Mouse (Mus musculus) heart, embryonic 16.5 days (tissue): ENCODE measurements around the gene Msrb1. TPM values are rescaled to one million over a fixed set of nuclear protein-coding genes. Genes with fewer than 3 reads are reported as not detected.

ENCODE experiments used
- ATAC-seq: fragments of 200-750 bp; cut with Nextera tagmentation; replicated peaks from 2 replicates; pipeline ENCODE4 v1.8.0; 2017; ENCODE audit warnings: moderate number of reproducible peaks; ENCODE audit not compliant: insufficient read depth, low FRiP score; ENCODE audit errors: extremely low read depth
- H3K27ac ChIP-seq: fragments of 300-500 bp; sonication (generic); 2 replicates; pipeline ENCODE4 v1.5.1; 2014; ENCODE audit warnings: mild to moderate bottlenecking, low read length, control low read depth, moderate library complexity
- H3K27me3 ChIP-seq: fragments of 300-500 bp; sonication (generic); 2 replicates; pipeline ENCODE4 v1.6.1; 2014; ENCODE audit warnings: low read length, mixed read lengths; ENCODE audit not compliant: control insufficient read depth, insufficient read depth
- H3K36me3 ChIP-seq: fragments of 300-500 bp; sonication (generic); 2 replicates; pipeline ENCODE4 v1.6.1; 2014; ENCODE audit not compliant: control insufficient read depth, insufficient read depth
- H3K4me1 ChIP-seq: fragments of 300-500 bp; sonication (generic); 2 replicates; pipeline ENCODE4 v1.6.1; 2014; ENCODE audit warnings: low read length, mixed read lengths; ENCODE audit not compliant: control insufficient read depth, insufficient read depth
- H3K4me2 ChIP-seq: fragments of 300-500 bp; sonication (generic); 2 replicates; pipeline ENCODE4 v1.6.1; 2014; ENCODE audit warnings: low read depth, mild to moderate bottlenecking, control low read depth, low read length
- H3K4me3 ChIP-seq: fragments of 300-500 bp; sonication (generic); 2 replicates; pipeline ENCODE4 v1.5.1; 2014; ENCODE audit warnings: mild to moderate bottlenecking, control low read depth, low read length
- H3K9ac ChIP-seq: fragments of 300-500 bp; sonication (generic); 2 replicates; pipeline ENCODE4 v1.6.1; 2014; ENCODE audit warnings: low read length, control low read depth
- H3K9me3 ChIP-seq: fragments of 300-500 bp; sonication (generic); replicated peaks from 2 replicates; pipeline ENCODE4 v1.6.1; 2016; ENCODE audit warnings: low read length; ENCODE audit not compliant: control insufficient read depth
- WGBS: fragments of 180-500 bp; shearing (Covaris S2); extraction: QIAGEN DNeasy Blood & Tissue Kit; methylation state at CpG from one replicate; pipeline ENCODE4 v1.1.7; 2014; 5-methylcytosine and 5-hydroxymethylcytosine counted together
- polyA plus RNA-seq: library from polyadenylated mRNA; unstranded; fragments of >200 nt; fragmentation: Nextera tagmentation; extraction: Ambion mirVana; gene quantifications from 2 replicates; pipeline ENCODE4 v1.2.1, GENCODE M21; 2015

Gene Msrb1
- polyA plus RNA-seq, 1 experiment from 2014 or later: 19.0 TPM

GRCm38 (mm10) chr17:24751528-24751927 lies 15.1 kb downstream of the Msrb1 start:
- no peak overlapping the region for H3K4me2 ChIP-seq
- peaks cover 58% of the 10 kb centered on the region for H3K27me3 ChIP-seq
- no peak for ATAC-seq
- H3K36me3 ChIP-seq: no peaks in the 10 kb centered on the region
- H3K9me3 ChIP-seq: no peaks in the 10 kb centered on the region
- no peak overlapping the region for H3K9ac ChIP-seq
- peaks cover 10% of the 10 kb centered on the region for H3K4me1 ChIP-seq
- WGBS: 9% methylated on average over 4 of the region's 4 CpGs
- H3K27ac ChIP-seq: no peak overlapping the region
- no peak overlapping the region for H3K4me3 ChIP-seq

GRCm38 (mm10) chr17:24752415-24753394 lies 16.3 kb downstream of the Msrb1 start, which contains the start of gene Hs3st6:
Hs3st6 (plus strand) TSS chr17:24752988.
- Histone ChIP-seq H3K9ac (peak within 1 kb of the TSS; percentile 62), H3K36me3 (no peaks in the 10 kb centered on the region), H3K27me3 (peaks cover 58% of the 10 kb centered on the region), H3K9me3 (no peaks in the 10 kb centered on the region), H3K27ac (no peak within 1 kb of the TSS), H3K4me1 (peaks cover 10% of the 10 kb centered on the region), H3K4me3 (peak within 1 kb of the TSS; percentile 55), H3K4me2 (peak within 1 kb of the TSS; percentile 94)
- under 1% methylated on average over 74 of the region's 82 CpGs for WGBS
- ATAC-seq: peak; percentile 82

GRCm38 (mm10) chr17:24757394-24757793 lies 21.0 kb downstream of the Msrb1 start:
- Histone ChIP-seq H3K9ac (no peak overlapping the region), H3K27me3 (peaks cover 36% of the 10 kb centered on the region), H3K4me2 (no peak overlapping the region), H3K4me3 (no peak overlapping the region), H3K36me3 (no peaks in the 10 kb centered on the region), H3K27ac (no peak overlapping the region), H3K9me3 (no peaks in the 10 kb centered on the region), H3K4me1 (peaks cover 7% of the 10 kb centered on the region)
- ATAC-seq: no peak
- WGBS: 91% methylated on average over 1 of the region's 1 CpGs

- ATAC-seq: no peak
- WGBS: 64% methylated on average over 5 of the region's 5 CpGs
- H3K27me3 ChIP-seq: 0 out of 2 replicates have a peak, but pooled peaks cover 2% of the 10 kb centered on the region
- H3K36me3 ChIP-seq: no peaks in the 10 kb centered on the region
- H3K9ac ChIP-seq: no peak overlapping the region
- no peak overlapping the region for H3K27ac ChIP-seq
- H3K9me3 ChIP-seq: no peaks in the 10 kb centered on the region
- no peak overlapping the region for H3K4me2 ChIP-seq
- no peak overlapping the region for H3K4me3 ChIP-seq
- H3K4me1 ChIP-seq: 0 out of 2 replicates have a peak, but pooled peaks cover 3% of the 10 kb centered on the region
Measured at GRCm38 (mm10) chr17:24761121-24761520, 24.7 kb downstream of the Msrb1 start.

- H3K9me3 ChIP-seq: no peaks in the 10 kb centered on the region
- H3K4me2 ChIP-seq: no peak overlapping the region
- 39% methylated on average over 21 of the region's 22 CpGs for WGBS
- H3K4me3 ChIP-seq: no peak overlapping the region
- no peaks in the 10 kb centered on the region for H3K27me3 ChIP-seq
- H3K4me1 ChIP-seq: 0 out of 2 replicates have a peak, but pooled peaks cover 3% of the 10 kb centered on the region
- H3K36me3 ChIP-seq: no peaks in the 10 kb centered on the region
- no peak overlapping the region for H3K9ac ChIP-seq
- ATAC-seq: 0 out of 2 replicates have a peak, but pooled peaks have one; percentile 28
- no peak overlapping the region for H3K27ac ChIP-seq
Measured at GRCm38 (mm10) chr17:24765016-24765905, 28.8 kb downstream of the Msrb1 start.

- 25% methylated on average over 12 of the region's 12 CpGs for WGBS
- Histone ChIP-seq H3K27ac (no peak overlapping the region), H3K27me3 (no peaks in the 10 kb centered on the region), H3K9ac (no peak overlapping the region), H3K4me3 (no peak overlapping the region), H3K4me1 (0 out of 2 replicates have a peak, but pooled peaks cover 3% of the 10 kb centered on the region), H3K36me3 (no peaks in the 10 kb centered on the region), H3K4me2 (no peak overlapping the region), H3K9me3 (no peaks in the 10 kb centered on the region)
- ATAC-seq: no peak
Measured at GRCm38 (mm10) chr17:24766266-24766875, 29.9 kb downstream of the Msrb1 start.

GRCm38 (mm10) chr17:24769146-24769545 lies 32.7 kb downstream of the Msrb1 start:
- Histone ChIP-seq H3K36me3 (no peaks in the 10 kb centered on the region), H3K9me3 (peaks cover 5% of the 10 kb centered on the region; the same call in 1 of the 2 replicates), H3K27me3 (no peaks in the 10 kb centered on the region), H3K4me2 (no peak overlapping the region), H3K4me1 (0 out of 2 replicates have a peak, but pooled peaks cover 3% of the 10 kb centered on the region), H3K4me3 (no peak overlapping the region), H3K27ac (no peak overlapping the region), H3K9ac (no peak overlapping the region)
- ATAC-seq: no peak
- WGBS: 44% methylated on average over 3 of the region's 3 CpGs

GRCm38 (mm10) chr17:24773241-24773640 lies 36.8 kb downstream of the Msrb1 start:
- H3K4me2 ChIP-seq: no peak overlapping the region
- 82% methylated on average over 5 of the region's 5 CpGs for WGBS
- H3K9ac ChIP-seq: no peak overlapping the region
- no peak overlapping the region for H3K4me3 ChIP-seq
- H3K27me3 ChIP-seq: no peaks in the 10 kb centered on the region
- no peaks in the 10 kb centered on the region for H3K4me1 ChIP-seq
- peaks cover 5% of the 10 kb centered on the region; the same call in 1 of the 2 replicates for H3K9me3 ChIP-seq
- no peak overlapping the region for H3K27ac ChIP-seq
- H3K36me3 ChIP-seq: no peaks in the 10 kb centered on the region
- ATAC-seq: no peak
